Mouse (Mus musculus): ENCODE data around the gene Zxdc.

Gene Zxdc

DNA sequence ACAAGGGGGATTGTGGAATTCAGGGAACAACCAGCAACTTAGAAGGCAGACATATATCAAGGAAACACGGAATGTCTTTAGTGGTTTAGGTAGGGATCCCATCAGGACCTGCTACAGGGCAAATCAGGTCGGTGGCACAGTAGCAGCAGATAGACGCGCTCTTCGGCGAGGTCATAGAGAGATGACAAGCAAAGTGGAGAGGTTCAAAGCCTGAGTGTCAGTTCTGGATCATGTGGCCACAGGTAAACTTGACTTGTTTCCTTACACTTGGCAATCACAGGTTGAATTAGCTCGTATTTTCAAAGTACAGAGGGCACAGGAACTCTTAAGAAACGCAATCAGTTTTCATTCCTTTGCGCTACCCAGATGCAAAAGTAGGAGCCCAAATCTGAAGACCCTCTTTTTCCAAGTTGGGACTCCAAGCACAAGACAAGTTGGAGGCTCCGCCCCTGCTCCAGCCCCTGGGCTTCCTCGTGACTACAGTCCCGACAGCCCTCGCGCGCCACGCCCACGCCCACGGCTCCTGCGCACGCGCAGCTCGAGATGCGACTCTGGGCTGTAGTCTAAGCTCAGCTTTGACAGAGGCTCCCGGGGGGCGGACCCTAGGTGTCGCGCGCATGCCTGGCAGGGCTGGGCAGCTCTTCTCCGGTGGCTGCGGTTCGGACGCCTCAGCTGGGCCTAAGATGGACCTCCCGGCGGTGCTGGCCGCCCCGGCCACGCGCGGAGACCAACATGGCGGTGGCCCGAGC, at the start of gene Zxdc:
Gene Zxdc (plus strand): TSS at position 517 of the 749 bp plus-strand sequence.
- peak; percentile 99 to 100 for DNase-seq

DNA sequence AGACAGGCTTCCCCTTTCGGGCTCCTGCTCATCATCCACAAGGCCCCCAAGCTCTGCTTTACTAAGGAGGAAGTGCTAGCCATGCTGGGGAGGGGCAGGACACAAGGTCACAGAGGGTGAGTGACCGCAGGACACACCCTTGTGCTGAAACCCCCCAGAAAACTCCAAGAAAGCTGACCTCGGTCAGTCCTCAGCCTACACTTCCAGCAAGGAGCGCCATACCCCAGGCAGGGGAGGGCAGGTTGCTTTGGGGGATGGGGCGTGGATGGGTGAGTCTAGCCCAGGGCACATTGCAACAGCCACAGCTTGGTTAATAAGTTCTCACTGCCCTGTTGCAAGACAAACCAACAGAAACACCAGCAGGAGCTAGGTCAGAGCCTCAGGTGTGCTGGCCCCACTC, 48.9 kb upstream of the Zxdc start:
- no peak for DNase-seq

DNA sequence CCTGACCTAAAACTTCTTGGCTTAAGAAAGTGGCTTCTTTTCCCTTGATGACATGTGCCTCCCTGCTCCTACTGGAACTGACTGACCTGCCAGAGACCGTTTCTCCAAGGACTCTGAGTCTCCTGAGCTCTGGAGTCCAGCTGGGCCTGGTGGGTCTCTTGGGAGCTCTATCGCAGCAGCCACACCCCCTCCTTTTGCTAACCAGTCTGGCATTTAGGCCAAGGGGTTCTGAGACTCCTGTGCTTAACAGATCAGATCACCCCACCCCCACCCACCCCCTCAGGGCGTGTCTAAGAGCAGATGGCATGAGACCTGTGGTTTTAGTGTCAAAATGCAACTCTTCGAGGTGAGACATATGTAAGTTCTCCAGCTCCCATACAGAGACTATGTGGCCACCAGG, 47.5 kb upstream of the Zxdc start:
- DNase-seq: no peak

DNA sequence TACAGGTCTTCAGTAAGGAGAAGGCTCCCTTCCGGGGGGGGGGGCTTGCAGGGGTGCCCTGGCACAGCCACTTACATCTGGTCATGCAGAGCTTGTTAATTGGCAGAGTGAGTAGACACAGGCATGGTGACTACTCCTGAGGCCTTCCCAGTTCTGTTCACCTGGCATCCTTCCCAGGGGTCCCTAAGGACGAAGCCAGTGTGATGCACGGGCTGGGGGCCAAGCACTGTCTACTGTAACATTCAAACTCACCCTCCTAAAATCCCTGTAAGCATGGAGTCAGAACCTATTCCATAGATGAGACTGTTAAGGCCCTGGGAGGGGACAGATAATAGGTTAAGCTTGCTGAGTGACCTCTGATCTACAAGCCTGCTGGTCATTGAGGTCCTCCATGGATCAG, 45.3 kb upstream of the Zxdc start:
- DNase-seq: no peak

DNA sequence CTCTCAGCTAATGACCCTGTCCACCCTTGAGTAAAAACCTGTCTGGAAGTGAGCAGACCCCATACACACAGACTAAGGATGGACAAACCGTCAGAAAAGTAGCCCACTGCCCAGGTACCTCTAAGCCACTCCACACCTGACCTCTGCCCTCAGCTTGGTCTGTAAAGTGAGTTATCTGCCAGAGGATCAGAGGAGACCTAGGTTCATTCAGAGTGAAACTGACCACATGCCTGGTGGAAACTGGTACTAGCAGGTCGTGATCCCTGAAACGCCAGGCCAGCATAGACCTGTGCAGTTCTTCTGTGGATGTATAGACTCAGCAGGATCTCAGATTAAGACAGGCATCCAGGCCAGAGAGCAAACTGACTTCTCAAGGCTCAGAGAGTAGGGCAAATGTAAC, 44.8 kb upstream of the Zxdc start:
- DNase-seq: no peak

DNA sequence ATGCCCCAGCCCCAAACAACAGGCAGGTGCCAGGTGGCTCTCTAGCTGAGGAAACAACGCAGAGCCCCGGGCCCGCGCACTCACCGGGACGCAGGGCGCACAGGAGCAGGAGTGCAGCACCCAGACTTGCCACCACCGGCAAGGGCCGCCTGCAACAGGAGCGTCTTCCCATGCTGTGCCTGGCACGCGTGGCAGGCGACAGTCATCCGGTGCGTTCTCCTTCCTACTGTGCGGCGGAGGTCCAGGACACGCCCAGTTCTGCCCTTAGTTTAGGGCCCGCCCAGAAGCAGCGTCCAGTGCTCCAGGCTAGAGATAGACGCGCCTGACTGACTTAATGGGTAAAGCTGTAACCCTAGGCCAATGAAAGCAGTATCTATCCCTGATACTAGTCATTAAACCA, 44.3 kb upstream of the Zxdc start, which contains the start of gene Chst13:
Gene Chst13 (minus strand): TSS at position 195 of the 400 bp plus-strand sequence.
- DNase-seq: no peak

DNA sequence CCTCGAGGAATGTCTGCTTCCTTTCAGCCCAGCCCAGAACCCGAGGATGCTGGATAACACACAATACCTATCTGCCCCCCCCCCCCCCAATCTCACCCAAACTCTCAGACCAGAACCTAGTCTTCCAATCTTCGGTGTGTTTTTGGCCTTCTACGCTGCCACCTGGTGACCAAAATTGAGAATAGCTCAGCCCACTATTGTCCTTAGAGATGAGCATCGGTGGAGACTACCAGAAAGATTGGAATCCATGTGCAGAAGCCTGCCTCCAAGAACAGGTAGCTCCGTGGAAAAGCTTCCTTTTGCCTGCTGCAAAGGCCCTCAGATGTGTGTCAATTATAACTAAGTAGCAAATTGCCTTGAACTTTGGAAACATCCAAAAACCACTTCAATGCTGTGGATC, 41.6 kb upstream of the Zxdc start:
- peak; percentile 22 to 43 for DNase-seq

DNA sequence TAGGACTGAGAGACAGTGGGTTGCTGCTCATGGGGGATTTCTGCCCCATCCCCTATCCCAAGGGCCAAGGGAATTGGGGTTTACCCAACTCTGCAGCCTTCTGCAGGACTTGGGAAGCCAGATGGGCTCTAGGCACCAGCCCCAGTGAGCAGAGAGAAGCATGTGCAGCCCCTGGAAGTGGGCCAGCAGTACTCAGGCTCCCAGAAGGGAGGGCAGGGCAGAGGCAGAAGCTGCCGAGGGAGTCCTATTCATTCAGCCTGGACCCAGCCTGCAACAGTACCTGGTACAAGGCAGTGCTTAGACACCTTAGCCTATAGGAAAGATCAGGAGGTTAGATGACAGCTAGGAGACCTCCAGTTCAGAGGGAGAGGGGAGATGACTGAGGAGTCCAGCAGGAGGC, 39.3 kb upstream of the Zxdc start:
- DNase-seq: peak; percentile 67 to 80

DNA sequence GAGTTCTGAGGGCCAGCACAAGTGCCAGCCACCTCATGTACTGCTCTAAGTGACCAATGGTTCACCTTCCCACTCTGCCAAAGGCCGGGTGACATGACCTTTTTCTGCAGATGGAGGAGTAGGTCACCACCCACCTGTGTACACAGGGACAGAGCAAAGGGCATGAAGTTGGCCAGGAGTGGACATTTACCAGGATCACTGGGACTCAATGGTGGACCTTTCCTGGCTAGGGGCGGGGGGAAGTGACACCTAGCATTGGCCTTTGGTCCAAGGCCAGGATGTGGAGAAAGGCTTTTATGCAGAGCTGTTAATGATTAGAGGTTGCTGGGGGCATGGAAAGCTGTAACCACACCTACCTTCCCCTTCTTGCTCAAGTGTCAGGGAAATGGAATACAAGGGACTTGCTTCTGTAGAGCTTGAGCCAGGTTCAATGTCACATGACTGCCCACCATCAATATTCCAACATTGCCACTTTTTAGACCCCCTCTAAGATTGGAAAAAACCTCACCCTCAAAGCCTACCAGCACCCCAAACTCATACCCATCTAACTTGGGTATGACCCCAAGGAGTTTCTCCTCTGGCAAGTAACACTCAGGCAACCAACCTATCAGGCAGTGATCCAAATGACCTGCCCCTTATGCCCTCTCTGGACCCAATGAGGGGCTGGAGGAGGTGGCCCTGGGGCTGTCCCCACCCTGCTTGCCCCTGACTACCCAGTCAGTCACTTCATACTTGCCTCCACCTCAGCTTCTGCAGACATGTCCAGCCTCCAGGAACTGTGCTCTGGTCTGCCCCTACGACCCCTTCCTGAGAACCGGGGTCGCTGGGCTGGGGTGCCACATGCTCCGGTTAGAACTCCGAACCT, 36.5 kb upstream of the Zxdc start, which contains the start of gene Uroc1:
Gene Uroc1 (plus strand): TSS at position 724 of the 865 bp plus-strand sequence.
- DNase-seq: no peak

DNA sequence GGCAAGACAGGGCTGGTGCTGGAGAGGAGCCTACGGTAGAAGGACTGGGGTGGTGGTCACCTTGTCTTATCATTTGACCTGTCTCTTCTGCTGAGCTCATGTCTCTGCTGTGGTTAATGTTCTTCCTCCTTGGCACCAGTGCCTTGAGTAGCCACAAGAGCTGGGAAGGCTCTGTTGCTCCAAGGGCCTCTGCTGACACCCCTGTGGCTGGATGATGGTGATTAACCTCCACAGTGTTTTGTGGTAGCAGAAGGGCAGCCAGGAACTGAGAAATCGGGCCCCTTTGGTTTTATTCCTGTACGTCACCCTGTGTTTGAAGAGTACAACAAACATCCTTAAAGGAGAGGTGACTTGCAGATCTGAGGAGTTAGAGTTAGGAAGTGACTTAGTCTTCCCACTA, 35.0 kb upstream of the Zxdc start:
- no peak for DNase-seq

DNA sequence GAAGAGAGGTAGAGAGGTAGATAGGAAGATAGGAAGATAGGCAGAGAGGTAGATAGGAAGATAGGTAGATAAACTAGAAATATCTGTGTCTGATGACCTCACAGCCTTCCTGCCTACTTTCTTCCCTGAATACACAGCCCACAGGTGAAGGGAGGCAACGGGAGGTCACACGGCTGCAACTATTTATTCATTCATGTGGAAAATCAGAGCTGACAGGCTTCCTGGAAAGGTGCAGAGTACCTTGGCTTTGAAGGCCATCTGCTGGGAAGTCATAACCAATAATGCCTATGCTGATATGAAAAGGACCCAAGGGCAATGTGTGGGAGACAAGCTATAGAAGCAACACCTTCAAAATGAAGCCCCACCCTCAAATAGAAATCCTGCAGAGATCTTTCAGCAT, 26.9 kb upstream of the Zxdc start:
- peak; percentile 33 to 37 for DNase-seq

DNA sequence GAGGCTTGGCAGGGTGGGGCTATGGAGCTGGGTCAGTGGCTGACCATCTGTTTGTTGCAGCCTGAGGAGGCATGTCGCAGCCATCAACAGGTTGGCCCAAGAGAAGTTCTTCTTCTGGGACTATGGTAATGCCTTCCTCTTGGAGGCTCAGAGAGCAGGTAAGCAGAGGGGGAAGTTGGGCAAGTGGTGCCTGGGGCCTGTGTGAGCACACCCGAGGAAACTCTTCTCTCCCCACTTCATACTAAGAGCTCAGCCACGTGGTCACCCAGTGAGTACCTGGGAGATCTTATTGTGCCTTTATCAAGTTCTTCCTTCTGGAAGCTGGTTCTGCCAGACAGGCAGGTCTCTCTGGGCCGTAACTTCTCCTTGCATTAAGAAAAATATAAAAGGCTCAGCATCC, 22.1 kb upstream of the Zxdc start:
- no peak for DNase-seq

DNA sequence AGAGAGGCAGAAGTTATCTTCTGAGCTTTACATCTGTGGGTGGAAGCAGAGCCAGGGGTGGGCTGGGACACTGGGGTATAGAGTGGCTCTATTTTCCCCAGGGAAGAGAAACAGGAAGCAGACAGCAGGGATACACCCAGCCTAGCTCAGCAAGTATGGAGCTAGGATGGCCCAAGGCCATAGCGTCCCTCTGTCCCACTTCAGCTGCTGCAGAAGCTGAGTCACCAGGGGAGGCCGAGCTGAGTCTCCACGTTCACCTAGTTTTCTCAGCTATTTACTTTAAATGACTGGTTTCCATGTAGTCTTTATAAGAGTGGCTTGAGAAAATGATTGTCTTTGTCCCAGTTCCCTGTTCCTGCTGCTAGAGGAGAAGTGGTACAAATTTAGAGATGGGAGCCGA, 20.8 kb upstream of the Zxdc start:
- no peak for DNase-seq

DNA sequence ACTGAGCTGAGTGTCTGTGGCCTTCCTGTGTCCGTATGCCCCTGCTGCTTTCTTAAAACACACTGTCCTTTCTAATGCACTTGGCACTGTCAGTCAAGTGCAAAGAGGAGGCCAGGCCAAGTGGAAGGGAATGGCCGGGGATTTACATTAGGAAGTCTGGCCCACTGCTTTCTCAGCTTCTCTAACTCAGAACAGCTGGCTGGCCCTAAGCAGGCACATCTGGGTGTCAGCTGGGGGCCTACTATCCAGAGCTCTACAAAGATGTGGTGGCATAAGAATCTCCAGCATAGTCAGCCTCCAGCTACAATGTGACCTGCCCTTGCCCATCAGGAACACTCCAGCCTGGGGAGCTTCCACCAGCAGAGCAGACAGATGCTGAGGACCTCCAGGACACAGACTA, 19.3 kb upstream of the Zxdc start:
- no peak for DNase-seq

DNA sequence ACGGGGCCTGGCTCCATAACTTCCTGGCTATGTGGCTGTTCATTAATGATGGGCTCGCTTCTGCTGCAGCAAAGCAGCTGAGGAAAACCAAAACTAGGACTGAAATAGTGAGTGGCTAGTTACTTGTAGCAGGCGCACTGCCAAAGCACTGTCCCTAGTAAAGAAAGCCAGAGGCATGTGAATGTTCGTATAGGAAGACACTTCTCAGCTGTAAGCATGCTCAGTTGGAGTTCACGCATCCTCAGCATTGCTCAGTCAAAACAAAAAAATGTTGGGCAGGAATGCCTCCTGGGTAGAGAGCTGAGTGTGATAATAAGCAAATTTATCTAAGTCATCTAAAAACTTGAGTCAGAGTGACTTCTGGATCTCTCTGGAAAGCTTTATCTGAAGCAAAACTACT, 11.2 kb upstream of the Zxdc start:
- no peak for DNase-seq

DNA sequence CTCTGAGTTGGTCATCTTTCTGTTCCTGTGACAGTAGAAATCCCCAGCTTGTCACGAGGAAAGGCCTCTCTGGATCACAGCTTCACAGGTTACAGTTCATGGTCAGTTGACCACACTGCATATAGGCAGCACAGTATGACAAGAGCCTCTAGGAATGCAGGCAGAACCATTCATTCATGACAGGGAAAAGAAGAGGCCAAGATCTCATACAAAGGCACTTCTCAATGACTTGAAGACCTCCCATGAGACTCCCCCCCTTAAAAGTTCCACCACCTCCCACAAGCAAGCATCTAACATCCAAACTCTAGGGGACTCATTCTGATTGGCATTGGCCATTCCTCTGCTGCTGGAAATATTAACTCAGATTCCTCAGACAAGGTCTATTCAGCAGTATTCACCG, 9.8 kb upstream of the Zxdc start:
- DNase-seq: no peak

DNA sequence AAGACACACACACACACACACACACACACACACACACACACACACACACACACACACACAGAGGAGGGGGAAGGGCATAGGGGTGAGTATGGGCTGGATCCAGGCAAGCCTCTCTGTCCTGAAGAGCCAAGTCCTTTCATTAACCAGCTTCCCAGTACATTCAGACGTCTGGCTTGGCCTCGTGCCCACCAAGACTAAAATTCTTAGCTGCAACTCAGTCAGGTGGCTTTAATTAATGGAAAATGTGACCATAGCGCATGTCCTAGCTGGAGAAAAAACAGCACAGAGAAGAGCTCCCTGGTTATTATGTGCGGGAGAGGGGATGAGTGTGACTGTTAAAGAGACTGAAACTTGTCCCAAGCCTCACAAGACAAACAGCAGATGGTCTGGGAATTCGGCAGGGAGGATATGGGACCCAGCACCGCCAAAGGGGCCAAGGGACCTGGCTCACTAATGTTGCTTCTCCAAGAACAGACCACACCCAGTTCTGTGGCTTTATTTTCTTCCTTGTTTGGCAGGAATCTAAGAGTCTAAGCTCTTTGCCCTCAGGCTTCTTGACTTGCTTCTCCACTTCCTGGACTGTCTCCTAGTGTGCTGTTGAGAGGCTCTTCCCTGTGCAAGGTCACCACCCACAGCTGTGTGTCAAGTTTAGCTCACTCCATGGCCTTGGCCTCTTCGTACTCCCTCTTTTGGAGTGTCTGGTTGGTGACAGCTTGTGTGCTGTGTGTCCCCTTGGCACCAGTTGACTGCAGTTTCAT, 9.1 kb upstream of the Zxdc start:
- DNase-seq: no peak

DNA sequence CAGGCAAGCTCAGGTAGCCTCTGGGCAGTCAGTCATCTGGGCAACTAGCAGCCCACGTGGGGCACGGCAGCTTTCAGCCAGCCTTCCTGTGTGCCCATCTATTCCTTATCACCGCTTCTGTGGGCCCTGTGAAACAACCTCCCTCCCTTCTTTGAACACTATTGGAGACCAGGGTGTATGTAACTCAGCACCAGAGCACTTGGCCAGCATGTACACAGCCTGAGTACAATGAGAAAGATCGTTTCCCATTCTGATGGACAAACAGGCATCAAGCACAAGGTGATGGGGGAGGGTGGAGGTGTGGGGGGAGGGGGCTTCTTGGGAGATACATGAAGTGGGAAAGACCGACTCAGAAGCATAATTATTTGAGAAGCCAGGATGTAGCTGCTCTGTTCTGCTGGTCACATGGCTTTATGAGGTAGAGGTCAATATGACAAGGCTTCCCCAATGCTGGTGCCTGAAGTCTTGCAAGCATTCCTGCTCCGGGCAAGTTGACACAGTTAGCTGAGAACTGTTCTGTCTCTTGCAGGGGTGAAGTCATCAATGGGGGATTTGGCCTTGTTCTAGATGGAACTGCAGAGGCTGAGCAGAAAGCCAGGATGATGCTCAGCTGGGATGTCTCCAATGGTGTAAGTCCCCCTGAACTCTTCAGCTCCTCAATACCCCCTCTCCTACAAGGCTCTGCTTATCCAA, 8.2 kb upstream of the Zxdc start:
- no peak for DNase-seq

DNA sequence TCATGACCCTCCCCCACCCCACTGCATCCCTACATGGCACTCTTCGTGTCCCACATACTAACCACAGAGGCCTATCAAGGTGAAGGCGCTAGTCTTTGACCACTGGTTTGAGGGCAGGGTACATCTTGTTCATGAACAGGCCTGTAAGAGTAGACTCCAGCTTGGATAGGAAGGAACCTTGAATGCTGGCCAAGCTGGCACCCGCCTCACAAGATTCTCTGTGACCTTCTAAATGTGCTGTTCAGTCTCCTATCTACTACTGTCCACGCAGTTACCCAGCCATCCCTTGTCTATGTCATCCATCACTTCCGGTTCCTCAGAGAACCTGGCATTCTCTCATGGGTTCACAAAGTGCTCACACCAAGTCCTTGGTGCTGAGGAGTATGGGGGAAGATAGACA, 6.0 kb upstream of the Zxdc start:
- no peak for DNase-seq

DNA sequence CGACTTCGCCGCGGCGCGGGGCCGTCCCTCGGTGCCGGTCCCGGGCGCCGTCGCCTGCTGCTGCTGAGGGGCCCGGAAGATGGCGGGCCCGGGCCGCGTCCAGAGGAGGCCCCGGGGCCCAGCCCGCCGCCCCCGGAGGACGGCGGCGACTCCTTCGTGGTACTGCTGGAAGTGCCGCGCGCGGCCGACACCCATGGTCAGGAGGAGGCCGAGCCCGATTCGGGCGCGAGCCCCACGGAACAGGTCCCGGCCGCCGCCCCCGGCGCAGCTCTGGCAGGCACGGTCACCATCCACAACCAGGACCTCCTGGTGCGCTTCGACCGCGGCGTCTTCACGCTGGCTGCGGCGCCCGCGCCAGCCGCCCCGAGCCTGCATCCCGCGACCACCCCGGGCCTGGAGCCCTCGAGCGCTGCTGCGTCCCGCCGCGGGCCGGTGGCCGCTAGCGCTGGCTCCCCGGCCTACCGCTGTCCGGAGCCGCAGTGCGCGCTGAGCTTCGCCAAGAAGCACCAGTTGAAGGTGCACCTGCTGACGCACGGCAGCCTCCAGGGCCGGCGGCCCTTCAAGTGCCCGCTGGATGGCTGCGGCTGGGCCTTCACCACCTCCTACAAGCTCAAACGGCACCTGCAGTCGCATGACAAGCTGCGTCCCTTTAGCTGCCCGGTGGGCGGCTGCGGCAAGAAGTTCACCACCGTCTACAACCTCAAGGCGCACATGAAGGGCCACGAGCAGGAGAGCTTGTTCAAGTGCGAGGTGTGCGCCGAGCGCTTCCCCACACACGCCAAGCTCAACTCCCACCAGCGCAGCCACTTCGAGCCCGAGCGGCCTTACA, 647 bp downstream of the Zxdc start:
- peak; percentile 54 to 56 for DNase-seq

DNA sequence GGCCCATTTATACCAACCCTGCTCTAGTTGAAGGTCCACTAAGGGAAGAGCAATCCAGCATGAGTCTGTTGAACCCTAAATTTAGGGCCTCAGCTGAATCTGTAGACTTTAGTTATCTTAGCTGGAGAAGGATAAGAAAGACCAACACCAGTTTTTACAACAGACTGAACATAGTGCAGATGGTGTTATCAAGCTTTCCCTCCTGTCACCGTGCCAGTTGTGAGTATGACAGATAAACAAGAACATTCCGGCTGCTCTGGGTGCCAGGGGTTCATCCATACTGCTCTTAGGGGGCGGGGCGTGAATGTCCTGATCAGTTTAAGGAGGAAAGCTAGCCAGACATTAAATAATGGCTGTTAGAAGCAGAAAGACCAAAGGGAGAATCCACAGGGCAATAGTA, 5.4 kb downstream of the Zxdc start:
- no peak for DNase-seq

DNA sequence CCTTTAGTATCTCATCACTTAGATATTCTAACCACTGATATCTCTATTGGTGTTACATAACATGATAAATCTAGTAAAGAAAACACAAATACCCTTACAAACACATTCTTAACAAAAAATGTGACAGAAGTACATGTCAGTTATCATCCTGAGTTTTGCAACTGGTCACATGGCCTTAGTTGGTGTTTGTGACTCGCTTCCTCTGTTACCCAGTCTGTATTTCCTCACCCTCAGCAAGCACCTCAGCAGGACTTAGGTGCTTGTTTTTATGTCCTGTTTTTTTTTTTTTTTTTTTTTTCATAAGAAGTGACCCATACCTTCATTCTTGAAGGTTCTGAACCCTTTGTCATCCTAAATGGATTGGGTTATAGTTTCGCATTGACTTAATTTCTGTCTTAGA, 8.4 kb downstream of the Zxdc start:
- DNase-seq: no peak
